Mouse (Mus musculus) layer of hippocampus, adult 9-10 months (tissue): ENCODE results near the gene Traf3ip2.

Experiments
- DNase-seq: peaks from one replicate; pipeline ENCODE4 v3.0.0; 2022; ENCODE audit warnings: low spot score

Gene Traf3ip2

GRCm38 (mm10) chr10:39601068-39601467 is 11.7 kb upstream of the Traf3ip2 start:
- no peak for DNase-seq

- DNase-seq: no peak
Observed at GRCm38 (mm10) chr10:39606434-39606833, 6.3 kb upstream of the Traf3ip2 start.

GRCm38 (mm10) chr10:39611234-39611633 is 1.5 kb upstream of the Traf3ip2 start:
- DNase-seq: no peak

GRCm38 (mm10) chr10:39612131-39612530 is 603 bp upstream of the Traf3ip2 start:
- no peak for DNase-seq

GRCm38 (mm10) chr10:39612989-39613831 is 476 bp downstream of the Traf3ip2 start:
- DNase-seq: no peak

GRCm38 (mm10) chr10:39613973-39614372 is 1.2 kb downstream of the Traf3ip2 start:
- DNase-seq: no peak

GRCm38 (mm10) chr10:39614676-39615075 is 1.9 kb downstream of the Traf3ip2 start:
- DNase-seq: no peak

GRCm38 (mm10) chr10:39615531-39616229 is 2.9 kb downstream of the Traf3ip2 start:
- DNase-seq: no peak

GRCm38 (mm10) chr10:39616230-39616590 is 3.5 kb downstream of the Traf3ip2 start:
- DNase-seq: no peak

- DNase-seq: no peak
Observed at GRCm38 (mm10) chr10:39616626-39617025, 3.9 kb downstream of the Traf3ip2 start.

- DNase-seq: no peak
Observed at GRCm38 (mm10) chr10:39618431-39618830, 5.7 kb downstream of the Traf3ip2 start.

GRCm38 (mm10) chr10:39620626-39621025 is 7.9 kb downstream of the Traf3ip2 start:
- no peak for DNase-seq

- no peak for DNase-seq
Observed at GRCm38 (mm10) chr10:39623806-39624205, 11.1 kb downstream of the Traf3ip2 start.

GRCm38 (mm10) chr10:39624837-39625625 is 12.3 kb downstream of the Traf3ip2 start:
- no peak for DNase-seq

GRCm38 (mm10) chr10:39625626-39626260 is 13.0 kb downstream of the Traf3ip2 start:
- DNase-seq: no peak

- DNase-seq: no peak
Observed at GRCm38 (mm10) chr10:39626376-39626775, 13.6 kb downstream of the Traf3ip2 start.

- DNase-seq: no peak
Observed at GRCm38 (mm10) chr10:39628799-39629517, 16.2 kb downstream of the Traf3ip2 start.

GRCm38 (mm10) chr10:39629746-39630552 is 17.2 kb downstream of the Traf3ip2 start:
- no peak for DNase-seq

- DNase-seq: no peak
Observed at GRCm38 (mm10) chr10:39630811-39631210, 18.1 kb downstream of the Traf3ip2 start.

GRCm38 (mm10) chr10:39631627-39632026 is 18.9 kb downstream of the Traf3ip2 start:
- no peak for DNase-seq

GRCm38 (mm10) chr10:39633379-39633778 is 20.6 kb downstream of the Traf3ip2 start:
- DNase-seq: no peak
